Mouse (Mus musculus) adrenal gland, postnatal 36 days (tissue): Measurements from ENCODE around the gene Stk25. TPM values are rescaled to one million over a fixed set of nuclear protein-coding genes. Genes with fewer than 3 reads are reported as not detected.

Source experiments
- DNase-seq, 2 experiments: peaks; one replicate each; pipeline ENCODE4 v3.0.0; 2021; ENCODE audit warnings: mixed read lengths in 1 of 2
- total RNA-seq, 2 experiments: library from RNA; stranded (reverse); gene quantifications; 2 replicates each; pipeline ENCODE4 v1.2.3; 2021

Stk25 gene
- total RNA-seq, 2 experiments from 2014 or later = 127 to 129 TPM

GRCm38 (mm10) chr1:93607090-93608083 lies 51.1 kb downstream of the Stk25 start:
- DNase-seq = no peak

GRCm38 (mm10) chr1:93603921-93604320 lies 54.5 kb downstream of the Stk25 start:
- DNase-seq = no peak

GRCm38 (mm10) chr1:93602911-93603310 lies 55.5 kb downstream of the Stk25 start:
- DNase-seq = no peak

GRCm38 (mm10) chr1:93595916-93596315 lies 62.5 kb downstream of the Stk25 start:
- no peak for DNase-seq

GRCm38 (mm10) chr1:93593960-93594359 lies 64.5 kb downstream of the Stk25 start:
- no peak for DNase-seq

- no peak for DNase-seq
Observed at GRCm38 (mm10) chr1:93588346-93588745, 70.1 kb downstream of the Stk25 start.

- no peak for DNase-seq
Observed at GRCm38 (mm10) chr1:93581545-93581944, 76.9 kb downstream of the Stk25 start.

GRCm38 (mm10) chr1:93577861-93578260 lies 80.6 kb downstream of the Stk25 start:
- no peak for DNase-seq

GRCm38 (mm10) chr1:93577066-93577465 lies 81.4 kb downstream of the Stk25 start:
- DNase-seq = no peak

Other genes starting within 250 kb of the Stk25 start
- 100 to 1,000 TPM; 374 to 400 TPM for gene Hdlbp, start 179.8 kb downstream of the Stk25 start, total RNA-seq
- 10 to 100 TPM; 19.1 to 23.5 TPM for gene Farp2, start 146.6 kb downstream of the Stk25 start, total RNA-seq
- 10 to 100 TPM; 10.9 to 13.1 TPM for gene Bok, start 27.0 kb upstream of the Stk25 start, total RNA-seq
- gene Atg4b, start 92.8 kb upstream of the Stk25 start, total RNA-seq = 10 to 100 TPM; 82.3 to 86.2 TPM
- 10 to 100 TPM; 45.4 to 57.4 TPM for gene Thap4, start 96.2 kb upstream of the Stk25 start, total RNA-seq
- 10 to 100 TPM; 63.7 to 70.9 TPM for gene Dtymk, start 143.3 kb upstream of the Stk25 start, total RNA-seq
- gene Ing5, start 145.3 kb upstream of the Stk25 start, total RNA-seq = 10 to 100 TPM; 18.9 to 20.0 TPM
- 10 to 100 TPM; 46.9 to 57.9 TPM for gene D2hgdh, start 166.2 kb upstream of the Stk25 start, total RNA-seq
- gene Gal3st2, start 202.6 kb upstream of the Stk25 start, total RNA-seq = not detected